Mouse (Mus musculus) heart, postnatal 36 days (tissue): Measurements from ENCODE around the gene Tcl1. TPM values are rescaled to one million over a fixed set of nuclear protein-coding genes. Genes with fewer than 3 reads are reported as not detected.
"Not testable (repeated sequence)": the region's sequence is repeated elsewhere in the genome, so short reads cannot be mapped to it uniquely, and the experiment has no call there.

Experiments
- DNase-seq, 2 experiments: peaks; one replicate each; pipeline ENCODE4 v3.0.0; 2021 to 2022
- intact Hi-C: fragments of 180-260 bp; cut with DNase I; formaldehyde crosslinking; loops from one replicate; pipeline ENCODE4 v1.15.1; 2025
- total RNA-seq, 2 experiments: library from RNA; stranded (reverse); gene quantifications; 2 replicates each; pipeline ENCODE4 v1.2.3; 2021

Gene Tcl1
- total RNA-seq, 2 experiments from 2014 or later: not detected

DNA sequence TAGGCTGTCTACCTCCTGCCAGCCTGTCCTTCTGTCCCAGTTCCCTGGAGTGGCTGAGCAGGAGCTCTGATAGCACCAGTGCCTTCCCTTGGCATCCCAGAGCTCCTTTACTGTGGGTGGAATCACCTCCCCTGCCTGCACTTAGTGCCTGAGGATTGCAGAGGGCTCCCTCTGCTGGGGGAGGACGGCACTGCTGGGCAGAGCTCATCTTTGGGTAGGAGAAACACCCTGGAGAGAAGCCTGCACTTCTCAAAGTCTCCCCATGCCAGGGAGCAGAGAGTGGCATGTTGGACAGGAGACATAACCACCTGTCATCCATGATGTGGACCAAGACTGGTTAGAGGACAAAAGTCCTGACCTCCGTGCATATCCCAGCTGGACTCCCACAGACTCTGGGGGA, 33.6 kb downstream of the Tcl1 start:
- intact Hi-C loops: not testable (repeated sequence)
- DNase-seq: peak in 1 of 2 experiments; percentile 8

DNA sequence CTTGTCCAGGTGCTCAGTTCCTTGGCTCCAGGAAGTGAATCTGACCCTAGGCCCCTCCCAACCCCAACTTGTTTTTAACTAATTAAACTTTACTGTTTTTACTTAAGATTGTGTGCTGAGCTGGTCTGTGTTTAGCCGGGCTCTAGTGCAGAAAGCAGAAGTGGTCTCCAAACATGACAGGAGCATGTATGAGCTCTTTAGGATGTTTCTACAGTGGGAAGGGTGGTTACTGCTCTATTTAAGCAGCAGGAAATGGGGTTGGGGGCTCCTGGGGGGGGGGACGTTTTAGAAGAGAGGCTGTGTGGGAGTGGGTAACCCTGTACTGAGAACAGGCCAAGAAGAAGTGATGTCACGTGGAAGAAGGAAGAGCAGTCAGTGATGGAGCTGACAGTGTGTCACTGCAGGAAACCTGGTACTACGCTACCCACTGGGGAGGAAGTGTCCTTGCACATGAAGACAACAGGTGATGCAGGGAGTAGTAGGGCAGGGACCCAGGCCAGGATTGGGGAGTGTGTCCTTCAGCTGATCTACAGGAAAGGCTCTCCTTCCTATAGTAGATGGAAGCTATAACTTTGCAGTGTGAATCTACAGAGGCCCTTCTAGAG, 41.5 kb downstream of the Tcl1 start:
- intact Hi-C loops, DNase-seq: not testable (repeated sequence)

DNA sequence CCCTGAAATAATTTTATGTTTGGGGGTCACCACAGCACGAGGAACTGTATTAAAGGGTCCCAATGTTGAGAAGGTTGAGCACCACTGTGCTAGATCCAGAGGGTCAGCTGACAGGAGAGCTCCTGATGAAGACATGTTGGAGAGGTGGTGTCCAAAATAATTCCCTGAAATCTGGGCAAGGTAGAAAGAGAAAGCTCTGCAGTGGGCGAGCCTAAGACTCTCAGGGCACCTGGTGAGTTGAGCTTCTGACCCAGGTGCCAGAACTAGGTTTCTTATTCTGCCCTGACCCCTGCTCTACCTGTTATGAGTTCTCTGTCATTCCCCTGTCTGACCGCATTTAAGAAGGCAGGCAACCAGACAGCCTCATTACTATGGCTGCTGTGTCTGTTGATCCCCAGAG, 46.5 kb downstream of the Tcl1 start, which contains the start of gene Tcl1b5:
Tcl1b5 (plus strand) TSS at position 301 of the 400 bp plus-strand sequence.
- DNase-seq, intact Hi-C loops: not testable (repeated sequence)

DNA sequence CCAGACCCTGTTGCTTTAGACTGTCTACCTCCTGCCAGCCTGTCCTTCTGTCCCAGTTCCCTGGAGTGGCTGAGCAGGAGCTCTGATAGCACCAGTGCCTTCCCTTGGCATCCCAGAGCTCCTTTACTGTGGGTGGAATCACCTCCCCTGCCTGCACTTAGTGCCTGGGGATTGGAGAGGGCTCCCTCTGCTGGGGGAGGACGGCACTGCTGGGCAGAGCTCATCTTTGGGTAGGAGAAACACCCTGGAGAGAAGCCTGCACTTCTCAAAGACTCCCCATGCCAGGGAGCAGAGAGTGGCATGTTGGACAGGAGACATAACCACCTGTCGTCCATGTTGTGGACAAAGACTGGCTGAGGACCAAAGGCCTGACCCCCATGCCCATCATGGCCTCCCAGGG, 48.3 kb downstream of the Tcl1 start:
- intact Hi-C loops: not testable (repeated sequence)
- DNase-seq: peak; percentile 13 to 64

DNA sequence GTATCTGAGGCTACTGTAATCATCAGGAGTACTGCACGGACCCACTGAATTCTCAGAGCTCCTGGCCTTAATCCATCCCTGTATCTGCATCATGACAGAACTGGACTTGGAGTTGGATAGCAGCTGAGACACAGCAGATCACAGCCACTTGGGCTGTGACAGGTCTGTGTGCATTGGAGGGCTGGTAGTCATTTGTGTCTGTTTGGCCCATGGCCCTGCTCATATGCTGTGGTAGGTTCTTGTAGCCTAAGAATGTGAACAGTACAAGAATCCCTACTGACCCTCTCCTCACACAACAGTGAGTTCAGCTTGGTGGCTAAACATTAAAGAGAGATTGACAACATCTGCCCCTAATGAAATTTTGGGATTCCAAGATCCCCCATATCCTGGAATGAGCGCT, 49.2 kb downstream of the Tcl1 start:
- intact Hi-C loops: no loop called here

More for the DNA sequence above, 49.2 kb downstream of the Tcl1 start:
- DNase-seq: no peak

Other genes with a start within 250 kb of the Tcl1 start
- gene Syne3, start 213.0 kb downstream of the Tcl1 start, total RNA-seq: 1 to 10 TPM; 7.2 to 7.8 TPM
- 10 to 100 TPM; 93.2 to 97.0 TPM for gene Glrx5, start 190.1 kb downstream of the Tcl1 start, total RNA-seq
- gene Tcl1b2, start 76.8 kb downstream of the Tcl1 start, total RNA-seq: not detected
- gene Tcl1b1, start 63.1 kb downstream of the Tcl1 start, total RNA-seq: not detected
- gene Tcl1b5, start 46.4 kb downstream of the Tcl1 start, total RNA-seq: not detected
- not detected for gene Tcl1b3, start 31.8 kb downstream of the Tcl1 start, total RNA-seq
- gene Tcl1b4, start 20.8 kb downstream of the Tcl1 start, total RNA-seq: not detected
- gene Tunar, start 111.1 kb upstream of the Tcl1 start, total RNA-seq: not detected
- under 1 TPM; 0.16 to 0.31 TPM for gene D430019H16Rik, start 231.1 kb upstream of the Tcl1 start, total RNA-seq